Comparison of ENCODE assay signal across 15 mouse cellular contexts in the genomic region with DNA sequence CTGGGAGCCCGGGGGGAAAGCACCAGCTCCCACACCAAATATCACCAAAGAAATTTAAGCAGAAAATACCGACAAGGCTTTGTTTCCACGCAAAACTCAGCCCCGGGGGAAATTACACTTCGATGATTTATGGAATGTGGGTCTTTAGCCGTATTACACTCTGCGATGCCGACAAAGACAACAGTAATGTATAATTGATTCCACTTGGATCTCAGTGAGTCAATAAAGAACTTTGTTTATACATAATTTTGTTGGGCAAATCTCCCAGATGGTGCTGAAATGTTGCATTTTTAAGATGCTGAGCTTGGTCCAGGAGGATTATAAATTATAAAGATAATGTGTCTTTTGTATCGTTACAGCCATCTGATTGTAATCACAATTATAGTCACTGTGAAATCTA. TPM values are rescaled to one million over a fixed set of nuclear protein-coding genes. Genes with fewer than 3 reads are reported as not detected.
DNase-seq lines count a peak whose midpoint lies in the region; ATAC-seq and TF ChIP-seq lines count a peak whose summit lies in the region.
"Had no signal": no experiment of that assay in that cellular context is flagged by ENCODE, and none has a peak within 500 bp of the region (broad histone marks: within the 10 kb centered on the region; RNA-seq: fewer than 3 reads in every experiment).

No protein-coding gene starts in this region.

- H3K4me3 ChIP-seq in hindbrain, postnatal 0 days (ENCODE audit: low read length), result no peak overlapping the region
- no peak overlapping the region for H3K4me3 ChIP-seq in hindbrain, embryonic 16.5 days (ENCODE audit: low read length)
- H3K4me3 ChIP-seq in lung, embryonic 14.5 days (ENCODE audit: low read depth, low read length), result no peak overlapping the region
- H3K4me3 ChIP-seq: hindbrain, embryonic 15.5 days; liver, embryonic 13.5 days; midbrain, embryonic 13.5 days had no signal

- no peak overlapping the region; the same call in 1 of the 2 replicates for H3K27ac ChIP-seq in hindbrain, postnatal 0 days
- no peak overlapping the region for H3K27ac ChIP-seq in hindbrain, embryonic 16.5 days (ENCODE audit: low read depth, low read length)
- no peak overlapping the region for H3K27ac ChIP-seq in lung, embryonic 14.5 days (ENCODE audit: low read depth)
- H3K27ac ChIP-seq: liver, embryonic 13.5 days; midbrain, embryonic 13.5 days had no signal

- no peak overlapping the region for H3K4me2 ChIP-seq in hindbrain, postnatal 0 days (ENCODE audit: low read depth, low read length)
- no peak overlapping the region for H3K4me2 ChIP-seq in hindbrain, embryonic 16.5 days (ENCODE audit: low read length)
- no peak overlapping the region for H3K4me2 ChIP-seq in lung, embryonic 14.5 days
- H3K4me2 ChIP-seq: hindbrain, embryonic 15.5 days; liver, embryonic 13.5 days; midbrain, embryonic 13.5 days had no signal

- H3K9me3 ChIP-seq in hindbrain, postnatal 0 days (ENCODE audit: low read length), result no peaks in the 10 kb centered on the region
- H3K9me3 ChIP-seq in hindbrain, embryonic 16.5 days (ENCODE audit: control insufficient read depth, low read length), result no peaks in the 10 kb centered on the region
- no peaks in the 10 kb centered on the region for H3K9me3 ChIP-seq in lung, embryonic 14.5 days (ENCODE audit: low read depth, low read length)
- H3K9me3 ChIP-seq: hindbrain, embryonic 15.5 days; liver, embryonic 13.5 days; midbrain, embryonic 13.5 days had no signal

- ATAC-seq in hindbrain, postnatal 0 days, result no peak
- ATAC-seq in hindbrain, embryonic 16.5 days, result no peak
- ATAC-seq in lung, embryonic 14.5 days (ENCODE audit: insufficient read depth), result no peak
- ATAC-seq: midbrain, embryonic 13.5 days had no signal

- H3K9ac ChIP-seq in hindbrain, postnatal 0 days (replicated peaks; ENCODE audit: low read length), result no peak overlapping the region
- no peak overlapping the region for H3K9ac ChIP-seq in hindbrain, embryonic 16.5 days (ENCODE audit: low read depth, low read length)
- H3K9ac ChIP-seq in lung, embryonic 14.5 days, result no peak overlapping the region
- H3K9ac ChIP-seq: hindbrain, embryonic 15.5 days; liver, embryonic 13.5 days; midbrain, embryonic 13.5 days had no signal

- DNase-seq in hindbrain, postnatal 0 days (ENCODE audit: low spot score), result peak; percentile 28
- peak; percentile 72 for DNase-seq in lung, embryonic 14.5 days
- DNase-seq in lung, postnatal 4 days, result no peak
- peak; percentile 86 for DNase-seq in NIH3T3 (ENCODE audit: low read depth)
- peak; percentile 40 for DNase-seq in fibroblast of lung, adult 2 months (ENCODE audit: low read depth)
- DNase-seq in spleen, adult 12 weeks (ENCODE audit: low spot score), result no peak
- DNase-seq: adrenal gland, adult 2 months; gastrocnemius, postnatal 14 days; heart, postnatal 10 days; liver, embryonic 13.5 days; lung, postnatal 36 days; thymus, adult 2 months had no signal

- no peaks in the 10 kb centered on the region for H3K27me3 ChIP-seq in hindbrain, postnatal 0 days (ENCODE audit: insufficient read depth, low read length)
- peaks cover 2% of the 10 kb centered on the region; the same call in 1 of the 2 replicates for H3K27me3 ChIP-seq in hindbrain, embryonic 16.5 days (replicated peaks; ENCODE audit: control insufficient read depth, insufficient read depth, low read length)
- H3K27me3 ChIP-seq in lung, embryonic 14.5 days (ENCODE audit: insufficient read depth, low read length), result no peaks in the 10 kb centered on the region
- H3K27me3 ChIP-seq: hindbrain, embryonic 15.5 days; liver, embryonic 13.5 days; midbrain, embryonic 13.5 days had no signal

- H3K4me1 ChIP-seq in hindbrain, postnatal 0 days (ENCODE audit: insufficient read depth, low read length), result no peaks in the 10 kb centered on the region
- H3K4me1 ChIP-seq in hindbrain, embryonic 16.5 days (ENCODE audit: control insufficient read depth, insufficient read depth, low read depth, low read length), result peaks cover 12% of the 10 kb centered on the region
- no peaks in the 10 kb centered on the region for H3K4me1 ChIP-seq in lung, embryonic 14.5 days (ENCODE audit: insufficient read depth)
- H3K4me1 ChIP-seq: liver, embryonic 13.5 days; midbrain, embryonic 13.5 days had no signal

- H3K36me3 ChIP-seq in hindbrain, postnatal 0 days (ENCODE audit: insufficient read depth, low read length), result no peaks in the 10 kb centered on the region
- H3K36me3 ChIP-seq in hindbrain, embryonic 16.5 days (ENCODE audit: control insufficient read depth, insufficient read depth, low read length), result no peaks in the 10 kb centered on the region
- H3K36me3 ChIP-seq in lung, embryonic 14.5 days (ENCODE audit: insufficient read depth), result no peaks in the 10 kb centered on the region
- H3K36me3 ChIP-seq: hindbrain, embryonic 15.5 days; liver, embryonic 13.5 days; midbrain, embryonic 13.5 days had no signal

- 49% methylated on average over 9 of the region's 9 CpGs for WGBS in hindbrain, postnatal 0 days
- 47% methylated on average over 9 of the region's 9 CpGs for WGBS in hindbrain, embryonic 16.5 days
- 41% methylated on average over 9 of the region's 9 CpGs for WGBS in lung, embryonic 14.5 days

- TF ChIP-seq CTCF in hindbrain, postnatal 0 days (IDR thresholded peaks at IDR 0.05; ENCODE audit: low read depth), result no peak
- no peak for TF ChIP-seq CTCF in lung, embryonic 14.5 days (IDR thresholded peaks at IDR 0.05; ENCODE audit: low read depth)

RNA-seq across cellular contexts. Expression of a gene that starts 59.1 kb away (rescaled TPM):
- 14.2 and 15.2 TPM in 2 replicates for total RNA-seq in hindbrain, postnatal 0 days (2014; rRNA removed)
- polyA plus RNA-seq in hindbrain, postnatal 0 days (2015; fragmentation: Nextera tagmentation; extraction: Ambion mirVana), result 8.0 and 9.0 TPM in 2 replicates
- polyA plus RNA-seq in hindbrain, embryonic 16.5 days (2015; fragmentation: Nextera tagmentation; extraction: Ambion mirVana), result 8.8 and 8.9 TPM in 2 replicates
- polyA plus RNA-seq in lung, embryonic 14.5 days (2014; fragmentation: Nextera tagmentation; extraction: Ambion mirVana), result 57.1 and 57.3 TPM in 2 replicates

Comparison
In these comparisons a context has a peak if more than half of its experiments do, and no peak if none do; other contexts are left out.
1. DNase-seq: peak in hindbrain, postnatal 0 days (single experiment), lung, embryonic 14.5 days (single experiment), NIH3T3 (single experiment) and fibroblast of lung, adult 2 months (single experiment); none in lung, postnatal 4 days (0 of 2) and spleen, adult 12 weeks (single experiment).